Mouse (Mus musculus) midbrain, postnatal 0 days (tissue): Measurements from ENCODE around the gene Unc45b. TPM values are rescaled to one million over a fixed set of nuclear protein-coding genes. Genes with fewer than 3 reads are reported as not detected.

Source experiments
- ATAC-seq: fragments of 200-750 bp; cut with Nextera tagmentation; 2 replicates; pipeline ENCODE4 v1.8.0; 2017; ENCODE audit warnings: moderate number of reproducible peaks, mild to moderate bottlenecking, moderate TSS enrichment, moderate library complexity; ENCODE audit not compliant: low FRiP score
- DNase-seq: peaks from one replicate; pipeline ENCODE4 v3.0.0-alpha.2; 2015; ENCODE audit warnings: low spot score
- H3K27ac ChIP-seq: fragments of 300-500 bp; sonication (generic); 2 replicates; pipeline ENCODE4 v1.5.1; 2014; ENCODE audit warnings: low read depth, mild to moderate bottlenecking, low read length, mixed read lengths
- H3K27me3 ChIP-seq: fragments of 300-500 bp; sonication (generic); 2 replicates; pipeline ENCODE4 v1.6.1; 2014; ENCODE audit warnings: low read length, control low read depth, mixed read lengths; ENCODE audit not compliant: insufficient read depth
- H3K36me3 ChIP-seq: fragments of 300-500 bp; sonication (generic); 2 replicates; pipeline ENCODE4 v1.6.1; 2014; ENCODE audit warnings: low read length, control low read depth, mixed read lengths; ENCODE audit not compliant: insufficient read depth
- H3K4me1 ChIP-seq: fragments of 300-500 bp; sonication (generic); 2 replicates; pipeline ENCODE4 v1.6.1; 2014; ENCODE audit warnings: mild to moderate bottlenecking, control low read depth, antibody characterized with exemption, low read length, mixed read lengths; ENCODE audit not compliant: insufficient read depth
- H3K4me2 ChIP-seq: fragments of 300-500 bp; sonication (generic); 2 replicates; pipeline ENCODE4 v1.6.1; 2014; ENCODE audit warnings: low read depth, mild to moderate bottlenecking, low read length, mixed read lengths; ENCODE audit not compliant: poor library complexity, severe bottlenecking
- H3K4me3 ChIP-seq: fragments of 300-500 bp; sonication (generic); 2 replicates; pipeline ENCODE4 v1.5.1; 2014; ENCODE audit warnings: low read depth, mild to moderate bottlenecking, low read length, moderate library complexity
- H3K9ac ChIP-seq: fragments of 300-500 bp; sonication (generic); replicated peaks from 2 replicates; pipeline ENCODE4 v1.6.1; 2014; ENCODE audit warnings: mild to moderate bottlenecking, low read length, moderate library complexity, mixed read lengths; ENCODE audit not compliant: poor library complexity, severe bottlenecking
- H3K9me3 ChIP-seq: fragments of 300-500 bp; sonication (generic); 2 replicates; pipeline ENCODE4 v1.6.1; 2016; ENCODE audit warnings: low read length, control low read depth
- CTCF ChIP-seq: IDR thresholded peaks from 2 replicates; pipeline ENCODE4 v1.5.1; 2016; ENCODE audit warnings: antibody characterized with exemption, mild to moderate bottlenecking
- WGBS: fragments of 180-500 bp; shearing (Covaris S2); extraction: QIAGEN DNeasy Blood & Tissue Kit; methylation state at CpG from one replicate; pipeline ENCODE4 v1.1.7; 2014; 5-methylcytosine and 5-hydroxymethylcytosine counted together
- polyA plus RNA-seq: library from polyadenylated mRNA; unstranded; fragments of >200 nt; fragmentation: Nextera tagmentation; extraction: Ambion mirVana; gene quantifications from 2 replicates; pipeline ENCODE4 v1.2.1, GENCODE M21; 2015
- total RNA-seq: library from RNA; depleted of rRNA; stranded (reverse); fragments of >200 nt; gene quantifications from 2 replicates; pipeline ENCODE4 v1.2.3, GENCODE M21; 2014

The Unc45b gene
- total and polyA plus RNA-seq, 2 experiments from 2014 or later = 0.05 to 2.9 TPM

- Histone ChIP-seq H3K27me3 (peaks cover 8% of the 10 kb centered on the region; the same call in 1 of the 2 replicates), H3K27ac (no peak overlapping the region), H3K9me3 (no peaks in the 10 kb centered on the region), H3K9ac (no peak overlapping the region), H3K4me1 (no peaks in the 10 kb centered on the region), H3K4me3 (no peak overlapping the region), H3K4me2 (no peak overlapping the region), H3K36me3 (no peaks in the 10 kb centered on the region)
- 66% methylated on average over 10 of the region's 10 CpGs for WGBS
- no peak for TF ChIP-seq CTCF
- ATAC-seq = no peak
- DNase-seq = peak; percentile 80
These were observed 21.8 kb upstream of the Unc45b start for GRCm38 (mm10) chr11:82888491-82888946.

GRCm38 (mm10) chr11:82889524-82890341 lies 20.6 kb upstream of the Unc45b start:
- 6% methylated on average over 30 of the region's 31 CpGs for WGBS
- Histone ChIP-seq H3K4me2 (peak overlapping the region; percentile 92), H3K4me3 (peak overlapping the region; percentile 57), H3K4me1 (no peaks in the 10 kb centered on the region), H3K9me3 (no peaks in the 10 kb centered on the region), H3K27me3 (peaks cover 8% of the 10 kb centered on the region; the same call in 1 of the 2 replicates), H3K9ac (peak overlapping the region; percentile 52), H3K27ac (peak overlapping the region; percentile 18), H3K36me3 (no peaks in the 10 kb centered on the region)
- DNase-seq = peak; percentile 14
- TF ChIP-seq CTCF = no peak
- ATAC-seq = peak; percentile 44; the same call in 1 of the 2 replicates

DNA sequence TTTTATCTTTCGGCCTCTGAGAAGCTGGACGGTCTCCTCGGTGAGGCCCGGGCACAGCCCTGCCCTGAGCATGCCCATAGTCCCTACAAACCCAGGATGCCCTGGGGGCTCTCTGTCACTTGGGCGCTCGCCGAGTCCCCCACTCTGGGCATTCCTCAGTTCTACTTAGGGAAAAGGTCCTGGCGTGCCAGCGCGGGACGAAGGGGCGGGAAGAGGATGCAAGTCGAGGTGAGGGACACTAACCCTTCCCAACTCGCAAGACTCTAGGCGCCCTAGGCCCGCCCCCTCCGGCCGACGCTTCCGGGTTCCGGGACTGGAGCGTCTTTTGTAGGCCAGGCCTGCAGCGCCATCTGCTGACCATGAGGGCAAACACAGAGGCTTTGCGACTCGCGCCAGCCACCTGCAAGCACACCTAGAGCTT lies 20.0 kb upstream of the Unc45b start, which contains the start of gene Rad51d:
Gene Rad51d, minus strand, starts transcription at position 273 of the 421 bp plus-strand sequence.
- ATAC-seq (peak; percentile 86), DNase-seq (peak; percentile 95)
- H3K4me3 ChIP-seq = peak within 1 kb of the TSS; percentile 57
- peak; percentile 93 for TF ChIP-seq CTCF
- peak within 1 kb of the TSS; percentile 52 for H3K9ac ChIP-seq
- no peaks in the 10 kb centered on the region for H3K9me3 ChIP-seq
- H3K36me3 ChIP-seq = no peaks in the 10 kb centered on the region
- WGBS = under 1% methylated on average over 24 of the region's 26 CpGs
- H3K27ac ChIP-seq = peak within 1 kb of the TSS; percentile 18
- peak within 1 kb of the TSS; percentile 92 for H3K4me2 ChIP-seq
- H3K27me3 ChIP-seq = peaks cover 8% of the 10 kb centered on the region; the same call in 1 of the 2 replicates
- H3K4me1 ChIP-seq = no peaks in the 10 kb centered on the region

- H3K36me3 ChIP-seq = no peaks in the 10 kb centered on the region
- H3K4me2 ChIP-seq = no peak within 1 kb of the TSS
- H3K9me3 ChIP-seq = no peaks in the 10 kb centered on the region
- no peak within 1 kb of the TSS for H3K27ac ChIP-seq
- H3K9ac ChIP-seq = no peak within 1 kb of the TSS
- TF ChIP-seq CTCF = no peak
- peaks cover 8% of the 10 kb centered on the region; the same call in 1 of the 2 replicates for H3K27me3 ChIP-seq
- H3K4me3 ChIP-seq = no peak within 1 kb of the TSS
- DNase-seq (no peak), ATAC-seq (no peak)
- no peaks in the 10 kb centered on the region for H3K4me1 ChIP-seq
- WGBS = 74% methylated on average over 7 of the region's 7 CpGs
These were observed 18.4 kb upstream of the Unc45b start, which contains the start of gene Fndc8 for GRCm38 (mm10) chr11:82891936-82892335. Fndc8 (plus strand) TSS chr11:82892124.

- Histone ChIP-seq H3K4me2 (no peak overlapping the region), H3K9ac (no peak overlapping the region)
These were observed 12.9 kb upstream of the Unc45b start for GRCm38 (mm10) chr11:82897478-82897877.

DNA sequence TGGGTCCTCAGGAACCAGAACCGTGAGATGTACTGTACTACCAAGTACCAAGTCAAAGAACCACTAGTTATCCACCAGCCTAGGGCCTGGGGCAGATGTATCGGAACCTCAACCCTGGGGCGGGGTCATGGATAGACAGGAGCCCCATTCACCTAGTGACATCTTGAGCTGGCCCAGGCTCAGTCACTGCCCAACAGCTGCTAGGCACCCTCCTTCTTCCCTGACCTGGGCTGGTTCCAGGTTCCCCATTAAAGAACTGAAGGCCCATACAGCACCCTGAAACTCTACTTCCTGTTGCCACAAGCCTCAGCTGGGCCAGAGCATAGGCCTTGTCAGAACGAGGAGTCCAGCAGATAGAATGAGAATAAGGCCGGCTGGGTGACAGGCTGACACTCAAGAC lies 10.6 kb upstream of the Unc45b start:
- peaks cover 53% of the 10 kb centered on the region for H3K36me3 ChIP-seq
- ATAC-seq (no peak), DNase-seq (no peak)
- H3K27ac ChIP-seq = no peak overlapping the region
- TF ChIP-seq CTCF = no peak
- 97% methylated on average over 5 of the region's 5 CpGs for WGBS
- H3K9me3 ChIP-seq = no peaks in the 10 kb centered on the region
- no peaks in the 10 kb centered on the region for H3K27me3 ChIP-seq
- H3K4me2 ChIP-seq = no peak overlapping the region
- H3K4me3 ChIP-seq = no peak overlapping the region
- no peaks in the 10 kb centered on the region for H3K4me1 ChIP-seq
- H3K9ac ChIP-seq = no peak overlapping the region

More at GRCm38 (mm10) chr11:82897478-82897877, 12.9 kb upstream of the Unc45b start:
- WGBS = 81% methylated on average over 10 of the region's 10 CpGs
- H3K4me3 ChIP-seq = no peak overlapping the region
- H3K27ac ChIP-seq = no peak overlapping the region
- TF ChIP-seq CTCF = no peak
- peaks cover 32% of the 10 kb centered on the region for H3K36me3 ChIP-seq
- H3K9me3 ChIP-seq = no peaks in the 10 kb centered on the region
- DNase-seq (no peak), ATAC-seq (no peak)
- no peaks in the 10 kb centered on the region for H3K4me1 ChIP-seq
- H3K27me3 ChIP-seq = no peaks in the 10 kb centered on the region
